Comparison of ENCODE assay signal across 10 mouse cellular contexts in the genomic region with DNA sequence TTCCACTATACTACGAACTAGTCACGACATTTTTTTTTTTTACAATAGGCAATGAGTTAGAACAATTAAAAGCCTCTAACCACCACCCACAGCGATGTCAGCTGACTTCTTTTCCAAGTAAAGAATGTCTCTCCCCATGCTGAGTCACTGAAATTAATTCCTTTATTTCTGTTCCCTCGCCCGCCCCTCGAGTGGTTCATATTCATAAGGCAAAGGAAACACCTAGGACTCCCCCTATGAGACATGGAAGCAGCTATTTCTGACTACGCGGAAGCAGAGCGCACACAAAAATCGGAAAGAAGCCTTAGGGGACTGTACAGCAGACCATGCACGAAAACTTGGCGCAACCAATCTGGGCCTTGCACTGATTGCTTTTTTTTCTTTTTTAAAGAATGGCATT.
A peak's percentile ranks its signal among the peaks of the same experiment; 100 is the strongest.
DNase-seq lines count a peak whose midpoint lies in the region; ATAC-seq and TF ChIP-seq lines count a peak whose summit lies in the region.
"Had no signal": no experiment of that assay in that cellular context is flagged by ENCODE, and none has a peak within 500 bp of the region (broad histone marks: within the 10 kb centered on the region; RNA-seq: fewer than 3 reads in every experiment).

No protein-coding gene starts in this region.

- intact Hi-C loops in gastrocnemius, adult 2 months (cut with DNase I): no loop called here

- 90% methylated on average over 12 of the region's 12 CpGs for WGBS in intestine, embryonic 15.5 days
- 85% methylated on average over 12 of the region's 12 CpGs for WGBS in intestine, embryonic 16.5 days
- 68% methylated on average over 12 of the region's 12 CpGs for WGBS in embryonic facial prominence, embryonic 14.5 days
- WGBS in forebrain, embryonic 16.5 days: 51% methylated on average over 12 of the region's 12 CpGs
- WGBS in midbrain, embryonic 12.5 days: 73% methylated on average over 12 of the region's 12 CpGs

- peak overlapping the region; percentile 93; the same call in 1 of the 2 replicates for H3K4me2 ChIP-seq in intestine, embryonic 15.5 days (replicated peaks)
- H3K4me2 ChIP-seq in intestine, embryonic 16.5 days (ENCODE audit: low read depth, low read length): no peak overlapping the region
- peak overlapping the region; percentile 92 for H3K4me2 ChIP-seq in embryonic facial prominence, embryonic 14.5 days (ENCODE audit: low read depth, low read length)
- peak overlapping the region; percentile 93 for H3K4me2 ChIP-seq in forebrain, embryonic 16.5 days (ENCODE audit: low read length)
- peak overlapping the region; percentile 83; the same call in 1 of the 2 replicates for H3K4me2 ChIP-seq in midbrain, embryonic 12.5 days (replicated peaks)

- peaks cover 2% of the 10 kb centered on the region for H3K27me3 ChIP-seq in intestine, embryonic 15.5 days (replicated peaks)
- no peaks in the 10 kb centered on the region for H3K27me3 ChIP-seq in intestine, embryonic 16.5 days (replicated peaks; ENCODE audit: control insufficient read depth, insufficient read depth, low read length)
- H3K27me3 ChIP-seq in embryonic facial prominence, embryonic 14.5 days (replicated peaks; ENCODE audit: control insufficient read depth, insufficient read depth, low read length): no peaks in the 10 kb centered on the region
- 0 out of 2 replicates have a peak, but pooled peaks cover 2% of the 10 kb centered on the region for H3K27me3 ChIP-seq in forebrain, embryonic 16.5 days (replicated peaks; ENCODE audit: control insufficient read depth, insufficient read depth, low read length)
- H3K27me3 ChIP-seq in midbrain, embryonic 12.5 days: no peaks in the 10 kb centered on the region; the same call in 1 of the 2 replicates

- H3K9ac ChIP-seq in intestine, embryonic 15.5 days: no peak overlapping the region
- no peak overlapping the region for H3K9ac ChIP-seq in intestine, embryonic 16.5 days (ENCODE audit: low read depth, low read length)
- peak overlapping the region; percentile 71; the same call in 1 of the 2 replicates for H3K9ac ChIP-seq in embryonic facial prominence, embryonic 14.5 days (ENCODE audit: low read depth, low read length)
- no peak overlapping the region for H3K9ac ChIP-seq in forebrain, embryonic 16.5 days (replicated peaks; ENCODE audit: low read depth, low read length)
- H3K9ac ChIP-seq in midbrain, embryonic 12.5 days (replicated peaks): no peak overlapping the region

- H3K9me3 ChIP-seq in intestine, embryonic 15.5 days: no peaks in the 10 kb centered on the region
- no peaks in the 10 kb centered on the region for H3K9me3 ChIP-seq in intestine, embryonic 16.5 days (ENCODE audit: control insufficient read depth, low read length)
- H3K9me3 ChIP-seq in embryonic facial prominence, embryonic 14.5 days (ENCODE audit: control insufficient read depth, low read length): 0 out of 2 replicates have a peak, but pooled peaks cover 4% of the 10 kb centered on the region
- 0 out of 2 replicates have a peak, but pooled peaks cover 3% of the 10 kb centered on the region for H3K9me3 ChIP-seq in forebrain, embryonic 16.5 days (ENCODE audit: control insufficient read depth, low read length)
- H3K9me3 ChIP-seq in midbrain, embryonic 12.5 days: no peaks in the 10 kb centered on the region
- H3K9me3 ChIP-seq: limb, embryonic 12.5 days had no signal

- no peak for ATAC-seq in intestine, embryonic 15.5 days
- ATAC-seq in intestine, embryonic 16.5 days: no peak
- ATAC-seq in embryonic facial prominence, embryonic 14.5 days (ENCODE audit: low read depth): no peak
- peak; percentile 39; the same call in 1 of the 2 replicates for ATAC-seq in forebrain, embryonic 16.5 days
- ATAC-seq in midbrain, embryonic 12.5 days (ENCODE audit: low FRiP score, low read depth): no peak
- ATAC-seq: activated CD4-positive, CD25-positive, alpha-beta regulatory T cell, adult 4 months had no signal

- no peak overlapping the region for H3K27ac ChIP-seq in intestine, embryonic 15.5 days
- no peak overlapping the region for H3K27ac ChIP-seq in intestine, embryonic 16.5 days (ENCODE audit: low read length)
- H3K27ac ChIP-seq in embryonic facial prominence, embryonic 14.5 days (replicated peaks; ENCODE audit: low read depth, low read length): no peak overlapping the region
- H3K27ac ChIP-seq in forebrain, embryonic 16.5 days (ENCODE audit: low read length): no peak overlapping the region
- H3K27ac ChIP-seq in midbrain, embryonic 12.5 days (replicated peaks): no peak overlapping the region
- no peak overlapping the region for H3K27ac ChIP-seq in gastrocnemius, adult 2 months

- TF ChIP-seq CTCF in gastrocnemius, adult 2 months (IDR thresholded peaks at IDR 0.05): no peak

- no peak overlapping the region for H3K4me3 ChIP-seq in intestine, embryonic 15.5 days (replicated peaks)
- H3K4me3 ChIP-seq in intestine, embryonic 16.5 days (ENCODE audit: low read length): no peak overlapping the region
- H3K4me3 ChIP-seq in embryonic facial prominence, embryonic 14.5 days (ENCODE audit: low read depth, low read length): peak overlapping the region; percentile 50; the same call in 1 of the 2 replicates
- no peak overlapping the region for H3K4me3 ChIP-seq in forebrain, embryonic 16.5 days (replicated peaks; ENCODE audit: low read length)
- H3K4me3 ChIP-seq in midbrain, embryonic 12.5 days: no peak overlapping the region; the same call in 1 of the 2 replicates
- no peak overlapping the region for H3K4me3 ChIP-seq in gastrocnemius, adult 2 months

- no peaks in the 10 kb centered on the region for H3K36me3 ChIP-seq in intestine, embryonic 15.5 days
- H3K36me3 ChIP-seq in intestine, embryonic 16.5 days (ENCODE audit: control insufficient read depth, insufficient read depth, low read length): no peaks in the 10 kb centered on the region
- no peaks in the 10 kb centered on the region for H3K36me3 ChIP-seq in embryonic facial prominence, embryonic 14.5 days (ENCODE audit: control insufficient read depth, insufficient read depth, low read length)
- H3K36me3 ChIP-seq in forebrain, embryonic 16.5 days (ENCODE audit: control insufficient read depth, insufficient read depth): no peaks in the 10 kb centered on the region
- H3K36me3 ChIP-seq in midbrain, embryonic 12.5 days: no peaks in the 10 kb centered on the region
- H3K36me3 ChIP-seq: limb, embryonic 12.5 days had no signal

- peaks cover 3% of the 10 kb centered on the region; the same call in 1 of the 2 replicates for H3K4me1 ChIP-seq in intestine, embryonic 15.5 days (replicated peaks)
- H3K4me1 ChIP-seq in intestine, embryonic 16.5 days (ENCODE audit: control insufficient read depth, insufficient read depth, low read length): 0 out of 2 replicates have a peak, but pooled peaks cover 7% of the 10 kb centered on the region
- H3K4me1 ChIP-seq in embryonic facial prominence, embryonic 14.5 days (ENCODE audit: control insufficient read depth, insufficient read depth, low read length): no peaks in the 10 kb centered on the region
- peaks cover 7% of the 10 kb centered on the region; the same call in 1 of the 2 replicates for H3K4me1 ChIP-seq in forebrain, embryonic 16.5 days (replicated peaks; ENCODE audit: control insufficient read depth, insufficient read depth, low read length)
- 0 out of 2 replicates have a peak, but pooled peaks cover 3% of the 10 kb centered on the region for H3K4me1 ChIP-seq in midbrain, embryonic 12.5 days

- DNase-seq in embryonic facial prominence, embryonic 14.5 days (ENCODE audit: low spot score): peak; percentile 20
- no peak for DNase-seq in gastrocnemius, adult 2 months
- no peak for DNase-seq in spleen, postnatal 10 days (ENCODE audit: low spot score in 2 of 2)
- no peak for DNase-seq in gastrocnemius, postnatal 4 days (ENCODE audit: low spot score in 2 of 2)
